Mouse (Mus musculus) heart, embryonic 11.5 days (tissue): ENCODE measurements at regions not wholly inside any gene's neighbourhood (a gene's known extent, or its start where the extent isn't known, plus 50 kb on each side); places are given as distances from the start of the nearest gene placed in this dataset.

Experiments used
- ATAC-seq: fragments of 200-750 bp; cut with Nextera tagmentation; replicated peaks from 2 replicates; pipeline ENCODE4 v1.8.0; 2017; ENCODE audit warnings: moderate library complexity; ENCODE audit not compliant: insufficient number of reproducible peaks, low FRiP score, low TSS enrichment
- H3K27ac ChIP-seq: fragments of 300-500 bp; sonication (generic); 2 replicates; pipeline ENCODE4 v1.5.1; 2014; ENCODE audit warnings: mild to moderate bottlenecking, low read depth, low read length
- H3K27me3 ChIP-seq: fragments of 300-500 bp; sonication (generic); 2 replicates; pipeline ENCODE4 v1.6.1; 2014; ENCODE audit warnings: mild to moderate bottlenecking, low read length, mixed read lengths; ENCODE audit not compliant: control insufficient read depth, insufficient read depth
- H3K36me3 ChIP-seq: fragments of 300-500 bp; sonication (generic); 2 replicates; pipeline ENCODE4 v1.6.1; 2014; ENCODE audit warnings: mild to moderate bottlenecking, low read length, moderate library complexity, mixed read lengths; ENCODE audit not compliant: control insufficient read depth, insufficient read depth
- H3K4me1 ChIP-seq: fragments of 300-500 bp; sonication (generic); 2 replicates; pipeline ENCODE4 v1.6.1; 2014; ENCODE audit warnings: low read length; ENCODE audit not compliant: control insufficient read depth, insufficient read depth
- H3K4me2 ChIP-seq: fragments of 300-500 bp; sonication (generic); 2 replicates; pipeline ENCODE4 v1.6.1; 2014; ENCODE audit warnings: mild to moderate bottlenecking, moderate library complexity
- H3K4me3 ChIP-seq: fragments of 300-500 bp; sonication (generic); 2 replicates; pipeline ENCODE4 v1.5.1; 2014; ENCODE audit warnings: low read depth, low read length
- H3K9ac ChIP-seq: fragments of 300-500 bp; sonication (generic); 2 replicates; pipeline ENCODE4 v1.6.1; 2014; ENCODE audit warnings: mild to moderate bottlenecking, low read depth, low read length, moderate library complexity
- H3K9me3 ChIP-seq: fragments of 300-500 bp; sonication (generic); replicated peaks from 2 replicates; pipeline ENCODE4 v1.6.1; 2016; ENCODE audit warnings: low read length; ENCODE audit not compliant: control insufficient read depth
- WGBS: fragments of 180-500 bp; shearing (Covaris S2); extraction: QIAGEN DNeasy Blood & Tissue Kit; methylation state at CpG from one replicate; pipeline ENCODE4 v1.1.7; 2014; ENCODE audit not compliant: insufficient replicate concordance; 5-methylcytosine and 5-hydroxymethylcytosine counted together

- no peak overlapping the region for H3K4me2 ChIP-seq
- H3K9ac ChIP-seq = no peak overlapping the region
- H3K4me3 ChIP-seq = no peak overlapping the region
- H3K36me3 ChIP-seq = no peaks in the 10 kb centered on the region
- no peaks in the 10 kb centered on the region for H3K9me3 ChIP-seq
- no peak overlapping the region for H3K27ac ChIP-seq
- ATAC-seq = no peak
- H3K4me1 ChIP-seq = peaks cover 18% of the 10 kb centered on the region
- H3K27me3 ChIP-seq = no peaks in the 10 kb centered on the region
- 78% methylated on average over 2 of the region's 2 CpGs for WGBS
Measured at GRCm38 (mm10) chr13:59895754-59896153, 72.8 kb upstream of the Tut7 start.

DNA sequence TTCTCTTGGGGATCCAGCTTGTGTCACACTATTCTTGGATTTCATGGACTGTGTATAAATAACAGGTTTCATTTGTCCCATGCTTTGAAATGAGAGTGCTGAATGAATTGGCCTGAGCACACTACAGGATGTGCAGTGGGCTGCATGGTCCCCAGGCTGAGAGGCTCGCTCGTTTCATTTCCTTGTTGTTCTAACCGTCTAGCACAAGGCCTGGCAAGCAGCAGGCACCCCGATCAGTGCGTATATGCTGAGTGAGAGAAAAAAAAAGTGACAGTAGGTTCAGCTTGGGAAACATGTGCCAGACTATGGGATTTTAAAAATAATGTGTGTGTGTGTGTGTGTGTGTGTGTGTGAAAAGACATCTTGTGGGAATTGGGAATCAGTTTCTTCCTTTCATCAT lies 71.1 kb upstream of the Tut7 start:
- H3K4me3 ChIP-seq = no peak overlapping the region
- 53% methylated on average over 5 of the region's 5 CpGs for WGBS
- H3K27me3 ChIP-seq = no peaks in the 10 kb centered on the region
- ATAC-seq = no peak
- H3K9ac ChIP-seq = no peak overlapping the region
- peaks cover 18% of the 10 kb centered on the region for H3K4me1 ChIP-seq
- H3K9me3 ChIP-seq = no peaks in the 10 kb centered on the region
- H3K36me3 ChIP-seq = no peaks in the 10 kb centered on the region
- H3K27ac ChIP-seq = no peak overlapping the region
- no peak overlapping the region for H3K4me2 ChIP-seq

- Histone ChIP-seq H3K27me3 (no peaks in the 10 kb centered on the region), H3K36me3 (no peaks in the 10 kb centered on the region), H3K9ac (no peak overlapping the region), H3K27ac (no peak overlapping the region), H3K4me1 (peaks cover 19% of the 10 kb centered on the region), H3K4me3 (no peak overlapping the region), H3K4me2 (no peak overlapping the region), H3K9me3 (no peaks in the 10 kb centered on the region)
- 65% methylated on average over 8 of the region's 8 CpGs for WGBS
- ATAC-seq = no peak
Measured at GRCm38 (mm10) chr13:59892961-59893360, 70.0 kb upstream of the Tut7 start.

DNA sequence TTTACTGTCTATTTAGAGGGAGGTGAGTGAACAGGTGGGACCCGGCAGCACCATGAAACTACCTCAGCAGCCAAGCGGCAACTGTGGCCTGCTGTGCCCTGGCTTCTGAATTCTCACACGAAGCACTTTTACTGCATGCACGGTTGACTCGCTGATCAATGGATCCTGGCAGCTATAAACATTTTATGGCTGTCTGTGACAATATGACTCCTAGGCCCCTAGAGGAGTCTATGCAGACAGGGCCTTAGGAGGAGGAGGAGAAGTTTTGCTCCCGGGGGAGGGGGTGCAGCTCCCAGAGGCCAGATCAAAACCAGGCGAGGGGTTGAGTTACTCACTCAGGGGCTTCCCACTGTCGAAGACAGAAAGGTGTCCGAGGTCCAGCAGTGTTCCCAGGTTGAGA lies 69.4 kb upstream of the Tut7 start:
- Histone ChIP-seq H3K4me3 (no peak overlapping the region), H3K4me2 (no peak overlapping the region), H3K4me1 (peaks cover 22% of the 10 kb centered on the region), H3K36me3 (no peaks in the 10 kb centered on the region), H3K27me3 (no peaks in the 10 kb centered on the region), H3K9me3 (no peaks in the 10 kb centered on the region), H3K27ac (peak overlapping the region; percentile 54; the same call in 1 of the 2 replicates), H3K9ac (no peak overlapping the region)
- no peak for ATAC-seq
- WGBS = 42% methylated on average over 9 of the region's 9 CpGs

GRCm38 (mm10) chr13:59891737-59892136 lies 68.8 kb upstream of the Tut7 start:
- no peaks in the 10 kb centered on the region for H3K36me3 ChIP-seq
- WGBS = 25% methylated on average over 8 of the region's 8 CpGs
- no peaks in the 10 kb centered on the region for H3K27me3 ChIP-seq
- peaks cover 22% of the 10 kb centered on the region for H3K4me1 ChIP-seq
- peaks cover under 1% of the 10 kb centered on the region; the same call in 1 of the 2 replicates for H3K9me3 ChIP-seq
- H3K27ac ChIP-seq = peak overlapping the region; percentile 54
- no peak overlapping the region for H3K9ac ChIP-seq
- H3K4me2 ChIP-seq = no peak overlapping the region
- peak; percentile 80 for ATAC-seq
- no peak overlapping the region for H3K4me3 ChIP-seq

DNA sequence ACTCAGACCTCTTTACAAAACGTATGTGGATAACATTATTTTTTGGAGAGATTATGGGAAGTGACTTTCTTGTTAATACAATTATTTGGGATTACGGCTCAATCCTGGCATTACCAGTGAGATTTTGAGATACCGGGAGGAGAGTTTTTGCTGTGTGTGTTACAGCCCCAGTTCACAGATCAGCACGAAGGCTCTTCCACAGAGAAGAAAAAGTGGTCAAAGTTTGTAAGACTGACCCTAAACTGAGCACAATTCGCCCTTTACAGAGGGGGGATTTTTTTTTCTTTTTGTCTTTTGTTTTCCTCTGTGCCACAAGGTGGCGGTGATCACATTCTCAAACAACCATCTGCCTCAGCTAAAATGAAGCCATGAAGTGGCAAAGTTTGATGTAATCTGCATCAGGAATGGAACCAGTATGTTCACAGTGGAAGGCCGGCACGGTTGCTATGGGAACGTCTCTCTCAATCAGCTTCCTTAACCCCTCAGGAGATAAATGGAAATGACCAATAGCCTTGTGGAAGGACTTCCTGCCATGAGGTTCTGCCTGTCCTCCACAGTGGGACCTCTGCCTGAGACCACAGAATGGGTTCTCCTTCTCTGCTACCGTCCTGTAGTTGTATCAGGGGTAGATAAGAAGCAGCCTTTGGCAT lies 66.6 kb upstream of the Tut7 start:
- H3K9ac ChIP-seq = no peak overlapping the region
- no peak overlapping the region for H3K27ac ChIP-seq
- no peaks in the 10 kb centered on the region for H3K27me3 ChIP-seq
- no peak for ATAC-seq
- no peaks in the 10 kb centered on the region for H3K36me3 ChIP-seq
- no peak overlapping the region for H3K4me3 ChIP-seq
- no peak overlapping the region for H3K4me2 ChIP-seq
- H3K9me3 ChIP-seq = peaks cover 4% of the 10 kb centered on the region; the same call in 1 of the 2 replicates
- 20% methylated on average over 10 of the region's 10 CpGs for WGBS
- H3K4me1 ChIP-seq = peaks cover 22% of the 10 kb centered on the region

- Histone ChIP-seq H3K4me2 (no peak overlapping the region), H3K4me1 (peaks cover 22% of the 10 kb centered on the region), H3K27me3 (no peaks in the 10 kb centered on the region), H3K36me3 (no peaks in the 10 kb centered on the region), H3K27ac (no peak overlapping the region), H3K4me3 (no peak overlapping the region), H3K9me3 (peaks cover 4% of the 10 kb centered on the region; the same call in 1 of the 2 replicates), H3K9ac (no peak overlapping the region)
- no peak for ATAC-seq
Measured at GRCm38 (mm10) chr13:59888038-59889016, 65.4 kb upstream of the Tut7 start.

DNA sequence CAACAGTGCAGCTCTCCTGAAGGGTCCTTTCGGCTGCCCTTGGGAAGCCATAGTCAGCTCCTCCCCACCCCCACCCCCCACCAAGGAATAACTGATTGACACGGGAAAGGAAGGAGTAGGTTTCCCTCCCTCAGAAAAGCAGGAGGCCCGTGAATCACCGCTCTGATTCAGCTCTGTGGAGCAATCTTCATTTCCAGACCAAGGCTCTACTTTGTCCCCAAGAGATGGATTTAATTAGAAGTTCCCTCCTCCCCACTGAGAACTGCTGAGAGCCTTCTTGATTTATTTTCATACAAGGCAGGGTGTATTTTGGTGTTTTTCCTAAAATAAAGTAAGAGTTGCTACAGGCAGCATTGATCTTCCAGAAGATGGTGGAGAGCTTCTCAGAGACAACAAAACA lies 64.4 kb upstream of the Tut7 start:
- Histone ChIP-seq H3K4me2 (no peak overlapping the region), H3K4me3 (no peak overlapping the region), H3K27ac (no peak overlapping the region), H3K4me1 (peaks cover 18% of the 10 kb centered on the region), H3K9ac (no peak overlapping the region), H3K27me3 (no peaks in the 10 kb centered on the region), H3K9me3 (peaks cover 4% of the 10 kb centered on the region; the same call in 1 of the 2 replicates), H3K36me3 (no peaks in the 10 kb centered on the region)
- WGBS = 74% methylated on average over 4 of the region's 4 CpGs
- ATAC-seq = no peak
